Mouse (Mus musculus) heart, adult 18-20 months (tissue): ENCODE measurements around the gene Lasp1. TPM values are rescaled to one million over a fixed set of nuclear protein-coding genes. Genes with fewer than 3 reads are reported as not detected.

ENCODE experiments used
- DNase-seq, 2 experiments: peaks; one replicate each; pipeline ENCODE4 v3.0.0; 2021 to 2022; ENCODE audit warnings: mixed read lengths in 1 of 2
- total RNA-seq, 2 experiments: library from RNA; stranded (reverse); gene quantifications; 2 replicates each; pipeline ENCODE4 v1.2.3; 2021

Gene Lasp1
- total RNA-seq, 2 experiments from 2014 or later, result 34.9 to 36.6 TPM

- DNase-seq, result no peak
Observed at GRCm38 (mm10) chr11:97810970-97811369, 12.2 kb downstream of the Lasp1 start.

GRCm38 (mm10) chr11:97811569-97812362, 13.0 kb downstream of the Lasp1 start:
- no peak for DNase-seq

- no peak for DNase-seq
Observed at GRCm38 (mm10) chr11:97812491-97812921, 13.7 kb downstream of the Lasp1 start.

GRCm38 (mm10) chr11:97813085-97813484, 14.3 kb downstream of the Lasp1 start:
- no peak for DNase-seq

- DNase-seq, result no peak
Observed at GRCm38 (mm10) chr11:97813746-97814515, 15.1 kb downstream of the Lasp1 start.

- DNase-seq, result no peak
Observed at GRCm38 (mm10) chr11:97815736-97816135, 16.9 kb downstream of the Lasp1 start.

GRCm38 (mm10) chr11:97816176-97816575, 17.4 kb downstream of the Lasp1 start:
- DNase-seq, result no peak

- DNase-seq, result no peak
Observed at GRCm38 (mm10) chr11:97816916-97817315, 18.1 kb downstream of the Lasp1 start.

GRCm38 (mm10) chr11:97817379-97817778, 18.6 kb downstream of the Lasp1 start:
- no peak for DNase-seq

GRCm38 (mm10) chr11:97818003-97818402, 19.2 kb downstream of the Lasp1 start:
- no peak for DNase-seq

GRCm38 (mm10) chr11:97818571-97818970, 19.8 kb downstream of the Lasp1 start:
- DNase-seq, result no peak

- no peak for DNase-seq
Observed at GRCm38 (mm10) chr11:97819102-97819501, 20.3 kb downstream of the Lasp1 start.

GRCm38 (mm10) chr11:97819923-97820322, 21.1 kb downstream of the Lasp1 start:
- peak in 1 of 2 experiments; percentile 78 for DNase-seq

- DNase-seq, result peak; percentile 82 to 89
Observed at GRCm38 (mm10) chr11:97820840-97821239, 22.0 kb downstream of the Lasp1 start.

GRCm38 (mm10) chr11:97821401-97822064, 22.7 kb downstream of the Lasp1 start:
- DNase-seq, result no peak

GRCm38 (mm10) chr11:97822840-97823603, 24.2 kb downstream of the Lasp1 start:
- peak in 1 of 2 experiments; percentile 66 for DNase-seq

GRCm38 (mm10) chr11:97824168-97824567, 25.4 kb downstream of the Lasp1 start:
- no peak for DNase-seq

- DNase-seq, result no peak
Observed at GRCm38 (mm10) chr11:97824895-97825294, 26.1 kb downstream of the Lasp1 start.

- DNase-seq, result no peak
Observed at GRCm38 (mm10) chr11:97825295-97825694, 26.5 kb downstream of the Lasp1 start.

GRCm38 (mm10) chr11:97825971-97826370, 27.2 kb downstream of the Lasp1 start:
- DNase-seq, result no peak

- no peak for DNase-seq
Observed at GRCm38 (mm10) chr11:97826414-97826813, 27.6 kb downstream of the Lasp1 start.

- DNase-seq, result peak in 1 of 2 experiments; percentile 2
Observed at GRCm38 (mm10) chr11:97827654-97828053, 28.9 kb downstream of the Lasp1 start.
